Mouse (Mus musculus) embryonic facial prominence, embryonic 11.5 days (tissue): ENCODE data around the gene Tial1. TPM values are rescaled to one million over a fixed set of nuclear protein-coding genes. Genes with fewer than 3 reads are reported as not detected.

Experiments
- ATAC-seq: fragments of 200-750 bp; cut with Nextera tagmentation; replicated peaks from 2 replicates; pipeline ENCODE4 v1.8.0; 2017; ENCODE audit warnings: low read depth; ENCODE audit not compliant: insufficient number of reproducible peaks, low FRiP score, low TSS enrichment
- DNase-seq: peaks from one replicate; pipeline ENCODE4 v3.0.0-alpha.2; 2015; ENCODE audit warnings: low spot score
- H3K27ac ChIP-seq: fragments of 300-500 bp; sonication (generic); replicated peaks from 2 replicates; pipeline ENCODE4 v1.5.1; 2014; ENCODE audit warnings: mild to moderate bottlenecking, low read depth, low read length, control low read depth
- H3K27me3 ChIP-seq: fragments of 300-500 bp; sonication (generic); 2 replicates; pipeline ENCODE4 v1.6.1; 2014; ENCODE audit warnings: mild to moderate bottlenecking, low read length, moderate library complexity, mixed read lengths; ENCODE audit not compliant: control insufficient read depth, insufficient read depth
- H3K36me3 ChIP-seq: fragments of 300-500 bp; sonication (generic); replicated peaks from 2 replicates; pipeline ENCODE4 v1.6.1; 2014; ENCODE audit warnings: low read depth, mild to moderate bottlenecking, low read length, moderate library complexity, mixed read lengths; ENCODE audit not compliant: control insufficient read depth, insufficient read depth
- H3K4me1 ChIP-seq: fragments of 300-500 bp; sonication (generic); 2 replicates; pipeline ENCODE4 v1.6.1; 2014; ENCODE audit warnings: low read length, mixed read lengths; ENCODE audit not compliant: control insufficient read depth, insufficient read depth
- H3K4me2 ChIP-seq: fragments of 300-500 bp; sonication (generic); 2 replicates; pipeline ENCODE4 v1.6.1; 2014; ENCODE audit warnings: low read depth, mild to moderate bottlenecking, control low read depth, low read length, moderate library complexity
- H3K4me3 ChIP-seq: fragments of 300-500 bp; sonication (generic); 2 replicates; pipeline ENCODE4 v1.5.1; 2014; ENCODE audit warnings: low read depth, low read length, control low read depth
- H3K9ac ChIP-seq: fragments of 300-500 bp; sonication (generic); replicated peaks from 2 replicates; pipeline ENCODE4 v1.6.1; 2014; ENCODE audit warnings: mild to moderate bottlenecking, control low read depth, low read length
- H3K9me3 ChIP-seq: fragments of 300-500 bp; sonication (generic); replicated peaks from 2 replicates; pipeline ENCODE4 v1.6.1; 2016; ENCODE audit warnings: mild to moderate bottlenecking, low read length, inconsistent platforms, mixed read lengths; ENCODE audit not compliant: control insufficient read depth
- WGBS: fragments of 180-500 bp; shearing (Covaris S2); extraction: QIAGEN DNeasy Blood & Tissue Kit; methylation state at CpG from one replicate; pipeline ENCODE4 v1.1.7; 2014; 5-methylcytosine and 5-hydroxymethylcytosine counted together
- polyA plus RNA-seq: library from polyadenylated mRNA; unstranded; fragments of >200 nt; fragmentation: Nextera tagmentation; extraction: Ambion mirVana; gene quantifications from 2 replicates; pipeline ENCODE4 v1.2.1, GENCODE M21; 2014

Gene Tial1
- polyA plus RNA-seq, result 41.6 and 43.0 TPM in 2 replicates

DNA sequence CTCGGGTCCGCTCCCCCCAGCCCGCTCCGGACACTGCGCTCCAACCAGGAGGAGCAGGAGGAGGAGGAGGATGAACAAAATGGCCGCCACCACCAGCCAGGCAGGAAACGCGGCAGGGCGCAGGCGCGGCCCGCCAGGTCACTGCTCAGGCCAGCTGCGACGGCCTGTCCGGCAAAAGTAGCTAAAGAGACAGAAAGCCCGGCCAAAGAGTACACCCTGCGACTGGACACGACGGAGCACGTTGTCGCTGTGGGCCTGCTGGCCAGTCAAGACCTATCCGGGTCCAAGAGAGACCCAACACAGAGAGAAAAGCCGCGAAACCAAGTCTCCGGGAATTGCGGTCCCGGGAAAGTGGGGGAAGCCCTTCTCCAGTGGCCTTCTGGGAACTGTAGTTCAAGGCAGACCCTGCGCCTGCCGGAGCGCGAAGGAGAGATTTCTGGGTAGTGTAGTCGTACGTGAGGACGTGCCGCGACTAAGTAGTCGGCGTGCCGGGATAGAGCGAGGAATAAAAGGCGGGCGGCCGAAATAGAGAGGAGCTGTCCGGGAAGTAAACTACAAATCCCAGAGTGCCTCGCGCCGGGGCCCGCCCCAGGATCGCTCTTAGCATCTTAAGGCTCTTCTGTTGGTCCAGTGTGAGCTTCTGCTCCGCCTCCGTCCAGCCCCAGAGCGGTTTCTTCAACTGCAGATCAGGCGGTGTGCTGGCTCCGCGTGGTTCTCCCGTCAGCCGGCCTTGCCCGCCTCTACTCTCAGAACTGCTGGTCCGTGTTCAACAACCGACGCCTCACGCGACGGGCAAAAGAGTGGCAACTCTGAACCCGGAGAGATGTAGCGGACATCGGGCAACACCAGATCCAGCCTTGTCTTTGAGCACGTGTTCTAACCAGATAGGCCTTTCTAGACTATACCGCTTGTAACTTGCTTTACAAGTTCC is at the start of gene Tial1:
Tial1 (minus strand) TSS at position 433 of the 931 bp plus-strand sequence.
- Histone ChIP-seq H3K27ac (peak within 1 kb of the TSS; percentile 84), H3K27me3 (no peaks in the 10 kb centered on the region), H3K9me3 (no peaks in the 10 kb centered on the region), H3K4me3 (peak within 1 kb of the TSS; percentile 82), H3K9ac (peak within 1 kb of the TSS; percentile 95), H3K36me3 (no peaks in the 10 kb centered on the region), H3K4me2 (peak within 1 kb of the TSS; percentile 70), H3K4me1 (no peaks in the 10 kb centered on the region)
- DNase-seq, result peak; percentile 99
- WGBS, result under 1% methylated on average over 69 of the region's 69 CpGs
- peak; percentile 99 for ATAC-seq

DNA sequence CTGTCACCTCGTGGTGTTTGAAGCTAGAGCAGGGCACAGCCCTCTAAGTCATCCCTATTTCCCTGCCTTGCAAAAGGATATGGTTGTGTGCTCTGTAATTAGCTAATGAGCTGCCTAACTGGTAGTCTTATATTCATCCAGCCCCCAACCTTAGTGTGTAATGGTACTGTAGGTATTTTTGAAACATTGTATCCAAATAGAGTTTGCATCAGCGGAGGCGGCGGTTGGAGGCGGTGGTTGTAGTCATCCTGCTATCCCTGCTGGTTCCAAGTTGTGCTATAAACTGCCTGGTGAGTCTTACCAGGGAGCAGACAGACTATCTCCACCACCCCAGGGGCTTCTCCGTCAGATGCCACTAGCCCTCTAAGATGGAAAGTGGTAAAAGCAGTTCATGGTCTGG is 42.6 kb upstream of the Tial1 start:
- 89% methylated on average over 6 of the region's 6 CpGs for WGBS
- no peaks in the 10 kb centered on the region for H3K36me3 ChIP-seq
- no peaks in the 10 kb centered on the region for H3K4me1 ChIP-seq
- no peak for DNase-seq
- no peak overlapping the region for H3K27ac ChIP-seq
- no peak overlapping the region for H3K9ac ChIP-seq
- no peak for ATAC-seq
- no peak overlapping the region for H3K4me2 ChIP-seq
- no peak overlapping the region for H3K4me3 ChIP-seq
- H3K27me3 ChIP-seq, result no peaks in the 10 kb centered on the region
- H3K9me3 ChIP-seq, result no peaks in the 10 kb centered on the region

DNA sequence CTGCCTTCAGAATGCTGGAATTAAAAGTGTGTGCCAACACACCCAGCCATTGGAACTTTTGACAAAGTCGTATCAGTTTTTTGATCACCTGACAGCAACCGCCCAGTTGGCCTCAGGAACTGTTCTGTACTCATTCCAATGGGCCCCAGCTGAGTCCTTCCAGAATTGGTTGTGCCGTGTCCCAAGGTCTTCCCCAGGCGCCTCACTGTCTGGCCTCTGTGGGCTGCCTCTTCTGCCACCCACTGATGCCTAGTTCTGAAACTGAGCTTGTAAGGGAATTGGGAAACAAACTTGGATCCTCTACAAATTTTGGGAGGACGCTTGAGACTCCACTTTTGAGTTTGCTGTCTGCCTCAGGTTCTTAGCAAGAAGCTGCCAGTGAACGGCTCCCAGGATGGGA is 38.3 kb upstream of the Tial1 start:
- no peak overlapping the region for H3K27ac ChIP-seq
- H3K4me3 ChIP-seq, result no peak overlapping the region
- WGBS, result 78% methylated on average over 6 of the region's 6 CpGs
- DNase-seq (no peak), ATAC-seq (no peak)
- no peak overlapping the region for H3K9ac ChIP-seq
- no peaks in the 10 kb centered on the region for H3K4me1 ChIP-seq
- H3K4me2 ChIP-seq, result no peak overlapping the region
- H3K27me3 ChIP-seq, result no peaks in the 10 kb centered on the region
- H3K9me3 ChIP-seq, result no peaks in the 10 kb centered on the region
- H3K36me3 ChIP-seq, result no peaks in the 10 kb centered on the region

DNA sequence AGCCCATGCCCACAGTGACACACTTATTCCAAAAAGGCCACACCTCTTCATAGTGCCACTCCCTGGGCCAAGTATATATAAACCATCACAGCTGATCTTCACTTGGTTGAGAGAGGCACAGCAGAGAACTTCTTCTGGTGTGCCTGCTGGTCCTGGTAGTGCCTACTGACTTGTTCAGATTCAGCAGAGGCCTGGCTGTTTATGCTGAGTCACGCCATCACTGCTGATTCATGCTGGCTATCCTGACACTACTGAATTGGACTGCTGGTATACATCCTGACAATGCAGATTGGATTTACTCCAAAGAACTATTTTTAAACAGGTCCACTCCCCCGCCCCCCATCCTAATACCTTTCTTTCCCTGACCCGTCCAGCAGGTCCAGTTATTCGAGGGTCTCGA is 33.0 kb upstream of the Tial1 start:
- no peak for DNase-seq
- no peak overlapping the region for H3K4me2 ChIP-seq
- H3K4me3 ChIP-seq, result no peak overlapping the region
- H3K9me3 ChIP-seq, result no peaks in the 10 kb centered on the region
- no peak overlapping the region for H3K27ac ChIP-seq
- H3K9ac ChIP-seq, result no peak overlapping the region
- no peaks in the 10 kb centered on the region for H3K27me3 ChIP-seq
- no peaks in the 10 kb centered on the region for H3K36me3 ChIP-seq
- no peaks in the 10 kb centered on the region for H3K4me1 ChIP-seq
- no peak for ATAC-seq
- WGBS, result 87% methylated on average over 5 of the region's 5 CpGs

DNA sequence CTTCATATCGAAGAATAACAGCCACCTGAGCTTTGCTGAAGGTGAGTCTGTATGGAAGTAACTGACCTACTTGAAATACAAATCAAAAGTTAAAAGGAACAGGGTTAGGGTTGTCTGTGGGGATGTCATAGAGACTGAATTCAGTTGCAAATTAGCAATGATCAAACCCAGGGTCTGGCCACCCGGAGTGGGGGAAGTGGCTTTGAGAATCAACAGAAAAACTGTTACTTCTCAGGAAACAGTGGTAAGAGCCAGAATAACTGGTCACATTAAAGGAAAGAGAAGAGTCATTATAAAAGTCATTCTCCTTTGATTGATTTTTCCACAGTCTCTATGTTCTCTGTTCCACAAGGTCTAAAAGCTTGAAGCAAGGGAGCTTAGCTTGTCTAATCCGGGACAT is 27.5 kb upstream of the Tial1 start:
- Histone ChIP-seq H3K27ac (no peak overlapping the region), H3K9ac (no peak overlapping the region), H3K36me3 (no peaks in the 10 kb centered on the region), H3K9me3 (no peaks in the 10 kb centered on the region), H3K4me3 (no peak overlapping the region), H3K27me3 (no peaks in the 10 kb centered on the region), H3K4me1 (no peaks in the 10 kb centered on the region), H3K4me2 (no peak overlapping the region)
- WGBS, result 93% methylated on average over 3 of the region's 3 CpGs
- ATAC-seq (no peak), DNase-seq (no peak)

DNA sequence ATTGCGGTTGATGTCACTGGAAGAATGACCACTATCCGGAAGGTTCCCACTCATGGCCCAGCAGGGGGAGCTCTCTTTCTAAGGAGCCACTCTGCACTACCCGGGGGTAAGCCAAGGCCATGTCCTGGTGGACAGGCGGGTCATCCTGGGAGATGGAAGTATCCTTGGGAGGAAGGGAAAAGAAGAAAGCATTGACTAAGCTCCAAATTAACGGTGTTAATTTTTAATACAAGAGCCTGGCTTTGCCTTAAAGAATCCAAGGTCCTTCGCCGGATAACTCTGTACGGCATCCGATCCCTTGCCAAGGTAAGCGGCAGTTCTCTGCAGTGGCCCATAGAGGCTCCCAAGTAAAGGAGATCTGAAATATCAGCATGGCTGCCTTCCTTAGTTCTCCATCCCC is 12.8 kb upstream of the Tial1 start:
- no peak; the same call in 1 of the 2 replicates for ATAC-seq
- H3K4me2 ChIP-seq, result no peak overlapping the region
- no peak overlapping the region for H3K4me3 ChIP-seq

DNA sequence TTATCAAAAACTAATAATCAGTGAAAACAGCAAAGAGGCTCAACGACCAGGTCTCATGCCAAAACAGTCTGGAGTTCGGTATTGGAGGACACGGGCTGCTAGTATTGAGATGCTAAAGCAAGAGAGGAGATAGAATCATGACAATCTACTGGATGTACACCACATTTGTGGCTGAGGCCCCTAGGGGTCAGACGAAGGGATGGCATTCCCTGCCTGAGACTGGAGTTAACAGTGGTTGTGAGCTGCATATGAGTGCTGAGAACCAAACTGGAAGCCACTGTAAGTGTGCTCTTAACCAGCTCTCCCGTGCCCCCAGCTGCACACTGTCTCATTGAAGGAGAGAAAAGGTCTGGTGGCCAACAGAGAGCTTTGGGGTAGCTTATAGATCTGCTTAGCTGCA is 889 bp upstream of the Tial1 start:
- WGBS, result 70% methylated on average over 5 of the region's 5 CpGs
- ATAC-seq (no peak), DNase-seq (peak; percentile 7)
- no peaks in the 10 kb centered on the region for H3K36me3 ChIP-seq
- no peaks in the 10 kb centered on the region for H3K4me1 ChIP-seq
- no peaks in the 10 kb centered on the region for H3K9me3 ChIP-seq
- peak overlapping the region; percentile 51 for H3K4me2 ChIP-seq
- H3K4me3 ChIP-seq, result peak overlapping the region; percentile 82; the same call in 1 of the 2 replicates
- no peaks in the 10 kb centered on the region for H3K27me3 ChIP-seq
- H3K27ac ChIP-seq, result no peak overlapping the region
- peak overlapping the region; percentile 62 for H3K9ac ChIP-seq

More for the DNA sequence above, 12.8 kb upstream of the Tial1 start:
- 34% methylated on average over 10 of the region's 10 CpGs for WGBS
- no peaks in the 10 kb centered on the region for H3K9me3 ChIP-seq
- peak; percentile 73 for DNase-seq
- H3K36me3 ChIP-seq, result no peaks in the 10 kb centered on the region
- H3K9ac ChIP-seq, result no peak overlapping the region
- no peaks in the 10 kb centered on the region for H3K27me3 ChIP-seq
- H3K4me1 ChIP-seq, result no peaks in the 10 kb centered on the region
- no peak overlapping the region for H3K27ac ChIP-seq

DNA sequence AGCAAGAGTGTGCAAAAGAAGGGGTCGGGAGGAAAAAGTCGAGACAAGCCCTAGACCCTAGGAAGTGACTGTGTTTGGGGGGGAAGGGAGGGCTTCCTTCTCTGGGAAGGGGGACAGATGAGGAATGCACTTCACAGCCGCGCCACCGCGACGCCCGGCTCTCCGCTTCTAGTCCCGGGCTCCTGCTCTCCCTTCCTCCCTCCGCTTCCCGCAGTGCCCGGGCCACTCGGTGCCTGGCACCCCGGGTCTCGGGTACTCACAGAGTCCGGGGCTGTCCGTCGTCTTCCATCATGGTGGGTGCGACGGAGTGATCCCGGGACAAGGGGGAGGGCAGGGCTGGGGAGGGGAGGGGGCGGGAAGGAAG is 670 bp downstream of the Tial1 start:
- Histone ChIP-seq H3K9ac (peak overlapping the region; percentile 95), H3K4me2 (peak overlapping the region; percentile 70), H3K9me3 (no peaks in the 10 kb centered on the region), H3K27ac (peak overlapping the region; percentile 84), H3K4me3 (peak overlapping the region; percentile 82), H3K4me1 (no peaks in the 10 kb centered on the region), H3K27me3 (no peaks in the 10 kb centered on the region), H3K36me3 (no peaks in the 10 kb centered on the region)
- peak; percentile 48 for DNase-seq
- ATAC-seq, result peak; percentile 68
- 1% methylated on average over 15 of the region's 23 CpGs for WGBS
